ENCODE assay signal across 13 mouse cellular contexts in genomic region chr17:47322991-47323295, GRCm38 (mm10).
"Had no signal": no experiment of that assay in that cellular context is flagged by ENCODE, and none has a peak within 500 bp of the region (broad histone marks: within the 10 kb centered on the region; RNA-seq: fewer than 3 reads in every experiment).

No protein-coding gene starts in this region.

- H3K27ac ChIP-seq: hindbrain, postnatal 0 days; limb, embryonic 13.5 days; liver, embryonic 14.5 days; midbrain, embryonic 12.5 days; neural tube, embryonic 13.5 days had no signal

- H3K27me3 ChIP-seq: limb, embryonic 13.5 days; midbrain, embryonic 12.5 days; neural tube, embryonic 13.5 days had no signal

- H3K4me3 ChIP-seq: limb, embryonic 13.5 days; midbrain, embryonic 12.5 days; neural tube, embryonic 13.5 days had no signal

- H3K9me3 ChIP-seq: limb, embryonic 13.5 days; midbrain, embryonic 12.5 days; neural tube, embryonic 13.5 days had no signal

- ATAC-seq: hindbrain, postnatal 0 days; midbrain, embryonic 16.5 days had no signal

- H3K4me2 ChIP-seq: limb, embryonic 13.5 days; midbrain, embryonic 12.5 days; neural tube, embryonic 13.5 days had no signal

- DNase-seq: kidney, adult 8-10 months; left cerebral cortex, postnatal 4 days; lung, adult 18-20 months; retina, postnatal 1 day; right cerebral cortex, postnatal 4 days; spleen, adult 18-20 months; thymus, postnatal 4 days had no signal

- H3K4me1 ChIP-seq: limb, embryonic 13.5 days; neural tube, embryonic 13.5 days had no signal

- H3K9ac ChIP-seq: limb, embryonic 13.5 days; liver, embryonic 14.5 days; midbrain, embryonic 12.5 days; neural tube, embryonic 13.5 days had no signal
